Mouse (Mus musculus): ENCODE measurements around the gene Ints7.
A peak's percentile ranks its signal among the peaks of the same experiment; 100 is the strongest.

DNA sequence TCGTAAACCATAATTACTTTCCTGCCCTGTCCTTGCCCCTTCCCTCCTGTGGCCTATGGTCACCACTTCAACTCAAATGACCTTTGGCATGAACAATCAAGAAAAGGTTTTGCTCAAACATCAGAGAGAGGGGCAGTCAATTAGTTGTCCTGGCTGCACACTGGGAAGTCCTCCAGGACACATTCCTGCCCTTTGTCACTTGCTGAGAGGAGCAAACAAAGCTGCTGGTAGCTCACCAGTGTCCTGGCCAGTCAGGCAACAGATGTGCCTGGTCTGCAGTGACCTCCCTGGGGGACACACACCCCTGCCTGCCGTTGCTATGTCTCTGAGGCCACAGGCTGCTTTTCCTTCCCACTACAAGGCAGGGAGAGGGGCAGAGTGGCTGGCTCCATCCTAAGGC, 66.0 kb downstream of the Ints7 start:
- TF ChIP-seq EP300 (IDR thresholded peaks at IDR 0.05; ENCODE audit: low read depth) (peak; percentile 65; the same call in 1 of the 2 replicates), CTCF (IDR thresholded peaks at IDR 0.05; ENCODE audit: low read depth) (no peak)
